Mouse (Mus musculus): Measurements from ENCODE around the gene Itpr1.
"Not testable (repeated sequence)": the region's sequence is repeated elsewhere in the genome, so short reads cannot be mapped to it uniquely, and the experiment has no call there.

Gene Itpr1

DNA sequence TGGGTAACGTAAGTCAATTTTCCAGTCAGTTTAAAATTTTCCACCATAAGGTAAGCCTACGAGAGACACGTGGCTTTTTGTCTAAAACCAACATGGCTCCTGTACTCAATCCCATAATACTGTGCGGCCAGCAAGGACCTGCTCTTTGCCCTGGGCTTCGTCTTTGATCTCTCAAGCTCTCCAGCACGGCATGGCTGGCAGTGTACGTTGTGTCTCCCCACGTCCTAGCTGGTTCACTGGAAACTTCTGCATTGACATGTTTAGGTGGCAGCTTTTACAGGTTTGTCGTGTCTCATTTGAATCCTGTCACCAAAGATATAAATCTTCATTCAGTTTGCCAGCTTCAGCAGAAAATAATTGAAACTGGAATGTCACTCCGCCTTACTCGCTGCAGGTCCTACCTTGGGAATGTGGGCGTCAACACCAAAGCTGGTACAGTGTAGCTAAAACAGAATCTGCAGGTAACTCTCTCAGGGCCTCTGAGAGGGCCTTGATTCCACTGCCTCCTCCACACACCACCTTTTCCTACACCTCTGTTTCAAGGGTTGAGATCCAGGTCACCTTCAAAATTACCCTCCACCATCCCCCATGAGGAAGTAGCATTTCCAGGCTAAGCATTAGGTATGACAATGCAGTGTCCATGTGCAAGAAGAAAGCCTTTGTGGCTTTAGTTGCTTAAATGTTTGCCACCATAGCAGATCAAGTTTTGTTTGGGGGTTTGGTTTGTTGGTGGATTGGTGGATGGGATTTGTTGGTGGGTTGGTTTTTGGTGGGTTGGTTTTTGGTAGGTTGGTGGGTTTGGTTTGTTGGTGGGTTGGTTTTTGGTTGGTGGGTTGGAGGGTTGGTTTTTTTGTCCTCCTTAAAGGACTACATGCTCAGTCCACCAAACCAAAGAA is 339.1 kb downstream of the Itpr1 start:
- no peak for DNase-seq (ENCODE audit: low read depth)

DNA sequence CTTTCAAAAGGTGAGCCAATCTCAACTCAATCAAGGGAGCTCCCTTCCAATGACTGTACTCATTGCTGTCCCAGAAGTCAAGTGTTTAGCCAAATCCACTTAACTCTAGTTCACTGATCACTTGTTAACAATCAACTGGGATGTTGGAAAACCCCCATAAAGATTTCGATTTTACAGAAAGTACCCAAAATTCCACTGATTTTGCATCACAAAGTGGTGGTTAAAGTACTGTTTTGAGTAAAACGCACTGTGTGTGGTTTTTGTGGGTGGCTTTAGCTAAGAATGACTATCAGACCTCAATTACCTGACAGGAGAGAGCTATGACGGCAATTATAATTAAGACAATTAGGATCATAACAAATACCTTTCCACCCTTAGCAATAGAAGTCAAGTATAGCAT is 340.1 kb downstream of the Itpr1 start:
- DNase-seq (ENCODE audit: low read depth): peak; percentile 45

DNA sequence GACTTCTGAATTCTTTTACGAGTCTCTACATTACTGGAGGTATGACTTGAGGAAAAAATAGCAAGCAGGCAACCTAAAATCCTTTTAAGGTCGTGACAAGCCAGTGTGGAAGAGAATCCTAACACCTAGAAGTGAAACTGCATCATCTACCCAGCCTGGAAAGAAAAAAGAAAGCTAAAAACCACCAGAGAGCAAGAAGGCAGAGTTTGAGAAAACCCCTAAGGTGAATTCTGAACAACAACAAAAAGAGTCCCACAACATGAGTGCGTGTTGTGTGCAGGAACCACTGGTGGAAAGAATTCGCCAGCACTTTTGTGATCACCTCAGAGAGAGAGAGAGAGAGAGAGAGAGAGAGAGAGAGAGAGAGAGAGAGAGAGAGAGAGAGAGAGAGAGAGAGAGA is 340.6 kb downstream of the Itpr1 start:
- DNase-seq (ENCODE audit: low read depth): peak; percentile 63

DNA sequence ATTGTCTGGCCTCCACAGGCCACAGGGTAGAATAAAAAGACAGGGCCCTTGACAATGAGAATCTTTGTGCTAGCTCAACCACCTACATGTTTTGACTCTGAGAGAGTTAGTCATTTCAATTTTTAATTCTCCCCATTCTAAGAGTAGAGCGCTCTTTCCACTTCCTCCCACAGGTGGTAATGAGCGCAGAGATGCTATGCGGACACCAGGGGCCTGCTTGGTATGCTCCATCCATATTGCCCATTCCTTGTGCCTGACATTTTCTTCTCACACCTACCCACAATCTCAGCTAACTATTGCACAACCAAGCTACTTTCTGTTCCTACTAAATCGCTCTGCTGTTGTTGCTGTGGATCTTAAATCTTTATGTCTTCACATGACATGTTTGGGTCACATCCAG is 341.5 kb downstream of the Itpr1 start:
- DNase-seq (ENCODE audit: low read depth): no peak

DNA sequence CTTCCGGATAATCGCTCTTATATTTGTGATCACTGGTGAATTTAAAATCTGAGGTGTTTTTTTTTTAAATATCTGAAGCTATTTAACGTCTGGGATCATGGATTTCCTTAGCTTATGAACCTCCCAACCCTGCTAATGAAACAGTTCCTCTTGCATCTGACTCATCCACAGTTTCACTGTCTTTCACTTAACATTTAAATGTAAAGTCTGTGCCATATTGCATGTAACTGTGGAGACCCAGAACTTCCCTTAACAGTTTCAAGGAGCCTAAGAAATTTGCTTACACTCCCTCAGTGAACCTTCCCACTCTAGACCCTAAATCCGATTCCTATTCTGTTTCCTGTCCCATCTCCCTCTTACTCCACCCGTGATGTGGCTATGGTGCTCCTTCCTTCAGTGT is 342.0 kb downstream of the Itpr1 start:
- no peak for DNase-seq (ENCODE audit: low read depth)

DNA sequence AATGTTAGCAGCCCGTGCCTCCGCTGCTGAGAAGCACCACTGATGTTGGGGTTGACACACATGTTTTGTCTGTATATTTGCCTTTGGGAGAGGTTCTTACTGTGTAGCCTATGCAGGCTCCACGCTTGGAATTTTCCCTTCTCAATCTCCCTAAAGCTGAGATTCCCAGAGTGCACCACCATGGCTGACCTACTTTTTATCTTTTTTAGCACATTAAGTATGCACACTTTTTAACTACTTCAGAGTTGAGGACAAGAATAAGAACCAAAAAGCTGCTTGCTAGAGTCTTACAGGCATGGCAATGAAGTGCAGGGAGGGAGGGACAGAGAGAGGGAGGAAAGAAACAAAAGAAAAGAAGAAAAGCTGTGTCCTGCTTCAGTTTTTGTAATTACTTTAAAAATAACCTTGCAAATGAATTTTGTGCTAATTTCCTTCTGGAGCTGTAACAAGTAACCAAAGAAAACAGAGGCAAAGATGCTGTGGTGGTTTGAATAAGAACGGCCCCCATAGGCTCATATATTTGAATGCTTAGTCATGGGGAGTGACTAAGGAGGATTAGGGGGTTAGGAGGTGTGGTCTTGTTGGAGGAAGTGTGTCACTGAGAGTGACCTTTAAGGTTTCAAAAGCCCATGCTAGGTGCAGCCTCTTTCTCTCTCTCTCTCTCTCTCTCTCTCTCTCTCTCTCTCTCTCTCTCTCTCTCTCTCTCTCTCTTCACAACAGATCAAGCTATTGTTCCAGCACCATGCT is 344.9 kb downstream of the Itpr1 start:
- no peak for DNase-seq (ENCODE audit: low read depth)

DNA sequence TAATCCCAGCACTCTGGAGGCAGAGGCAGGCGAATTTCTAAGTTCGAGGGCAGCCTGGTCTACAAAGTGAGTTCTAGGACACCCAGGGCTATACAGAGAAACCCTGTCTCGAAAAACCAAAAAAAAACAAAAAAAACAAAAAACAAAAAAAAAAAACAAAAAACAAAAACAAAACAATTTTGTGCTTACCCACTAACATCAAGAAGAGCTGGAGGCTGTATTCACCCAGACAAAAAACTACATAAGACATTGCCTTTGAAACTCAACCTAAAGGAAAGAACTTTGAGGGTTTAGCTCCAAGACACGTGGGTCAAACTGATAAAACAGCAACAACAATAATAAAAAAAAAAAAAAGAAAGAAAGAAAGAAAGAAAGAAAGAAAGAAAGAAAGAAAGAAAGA is 346.3 kb downstream of the Itpr1 start:
- DNase-seq (ENCODE audit: low read depth): not testable (repeated sequence)

DNA sequence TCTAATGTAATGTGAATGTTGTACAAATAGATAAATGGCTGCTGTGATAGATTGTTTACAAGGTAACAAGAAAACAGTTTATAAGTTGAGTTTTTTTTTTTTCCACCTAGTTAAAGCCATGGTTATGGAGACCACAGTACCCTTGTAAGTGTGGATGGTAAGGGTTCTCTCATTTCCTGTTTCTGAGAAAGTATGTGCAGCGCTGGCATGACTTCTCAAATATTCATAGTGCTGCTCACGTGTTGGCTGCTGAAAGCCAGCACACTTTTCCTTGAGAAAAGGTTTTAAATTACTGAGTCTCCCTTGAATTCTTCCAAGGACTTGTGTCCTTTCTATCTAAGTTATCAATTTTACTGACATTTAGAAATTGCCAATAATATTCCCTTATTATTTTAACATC is 350.1 kb downstream of the Itpr1 start:
- no peak for DNase-seq (ENCODE audit: low read depth)

DNA sequence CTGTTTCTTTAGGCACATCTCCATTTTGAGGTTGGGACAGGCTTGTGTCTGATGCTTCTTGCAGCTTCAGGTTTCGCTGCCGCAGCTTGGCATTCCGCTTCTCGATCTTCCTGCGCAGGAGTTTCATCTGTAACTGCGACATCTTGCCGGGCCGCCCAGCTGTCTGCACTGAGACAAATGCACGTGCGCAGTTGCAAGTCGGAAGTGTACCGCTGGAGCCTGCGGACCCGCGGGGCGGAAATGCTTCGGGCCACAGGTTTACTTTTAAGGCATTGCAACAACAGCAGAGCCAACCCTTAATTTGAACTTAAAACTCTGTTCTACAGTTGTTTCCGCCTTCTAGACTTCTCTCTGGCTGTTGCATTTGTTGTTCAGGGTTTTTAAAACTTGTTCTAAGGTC is 352.6 kb downstream of the Itpr1 start:
- not testable (repeated sequence) for DNase-seq (ENCODE audit: low read depth)

DNA sequence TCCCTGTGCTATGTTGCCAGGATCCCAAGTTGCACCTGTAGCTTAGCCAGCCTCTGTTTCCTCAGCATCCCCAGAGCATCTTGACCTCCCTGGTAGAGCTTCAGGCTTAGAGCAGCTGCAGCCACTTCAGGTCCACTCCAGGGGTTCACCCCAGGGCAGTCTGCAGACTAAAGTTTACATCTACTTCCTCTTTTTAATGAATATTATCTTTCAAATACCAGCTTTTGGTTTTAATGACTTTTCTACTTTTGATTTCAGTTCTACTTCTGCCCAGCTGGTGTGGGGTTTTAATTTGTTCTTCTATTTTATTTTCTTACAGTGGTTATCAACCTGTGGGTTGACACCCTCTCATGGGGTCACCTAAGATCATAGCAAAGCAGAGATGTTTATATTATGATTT is 353.7 kb downstream of the Itpr1 start:
- DNase-seq (ENCODE audit: low read depth): no peak

DNA sequence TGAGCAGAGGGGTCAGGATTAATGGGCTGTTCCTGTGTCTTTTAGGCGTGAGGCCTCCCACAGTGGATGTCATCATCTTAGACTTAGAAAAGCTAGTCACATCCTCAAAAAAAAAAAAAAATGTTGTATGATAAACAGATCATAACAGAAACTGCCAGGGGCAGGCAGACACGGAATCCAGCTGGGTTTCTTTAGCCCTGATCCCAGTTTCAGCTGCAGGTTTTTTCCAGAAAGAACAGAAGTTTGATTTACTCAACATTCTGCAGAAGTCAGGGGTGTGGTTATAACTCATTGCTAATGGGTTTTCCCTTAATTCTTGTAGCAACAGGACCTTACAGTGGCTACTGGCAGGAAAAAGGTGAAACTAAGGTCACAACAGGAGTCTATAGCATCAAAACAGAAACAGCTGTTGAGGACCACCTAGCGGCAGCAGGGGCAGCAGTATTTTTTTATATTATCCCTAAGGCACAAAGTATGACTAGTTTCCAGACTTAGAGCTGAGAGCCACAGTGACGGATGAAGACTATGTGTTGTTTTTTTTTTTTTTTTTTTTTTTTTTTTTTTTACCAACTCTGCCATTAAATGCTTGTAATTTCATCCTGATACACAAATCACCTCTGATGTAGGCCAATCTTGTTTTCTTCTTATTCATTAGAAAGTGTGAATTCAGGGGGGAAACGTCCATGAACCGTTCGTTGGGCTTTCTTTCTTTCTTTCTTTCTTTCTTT is 356.7 kb downstream of the Itpr1 start:
- DNase-seq (ENCODE audit: low read depth): no peak

DNA sequence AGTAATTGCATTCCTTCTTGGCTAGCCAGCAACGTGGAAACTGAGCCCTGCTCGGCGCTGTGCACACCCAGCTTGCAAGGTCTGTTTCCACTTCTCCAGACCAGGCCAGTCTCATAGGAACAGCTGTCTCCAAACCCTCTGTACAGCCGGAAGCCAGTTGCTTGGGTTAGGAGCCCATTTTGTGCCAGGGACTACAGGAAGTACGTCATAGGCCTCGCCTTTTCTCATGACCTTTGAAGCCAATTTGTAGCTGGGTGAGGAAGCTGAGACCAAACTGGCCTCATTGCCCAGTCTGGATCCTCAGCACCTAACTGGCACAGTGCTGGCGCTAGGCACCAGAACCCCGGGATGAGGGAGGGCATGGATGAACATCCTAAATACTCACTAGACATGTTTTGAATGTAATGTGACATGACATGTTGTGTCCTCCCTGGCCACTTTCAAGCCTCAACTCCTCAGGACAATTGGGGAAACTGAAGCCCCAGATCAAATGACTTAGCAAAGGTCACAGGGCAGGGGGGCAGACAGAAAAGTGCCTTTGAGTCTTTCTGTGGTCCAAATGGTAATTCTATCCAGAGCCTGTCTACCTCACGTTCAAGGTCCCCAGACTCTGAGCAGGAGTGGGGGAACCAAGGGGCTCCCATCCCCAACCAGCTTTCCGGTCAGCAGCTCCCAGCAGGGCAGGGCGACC is 357.6 kb downstream of the Itpr1 start:
- DNase-seq (ENCODE audit: low read depth): peak; percentile 55

DNA sequence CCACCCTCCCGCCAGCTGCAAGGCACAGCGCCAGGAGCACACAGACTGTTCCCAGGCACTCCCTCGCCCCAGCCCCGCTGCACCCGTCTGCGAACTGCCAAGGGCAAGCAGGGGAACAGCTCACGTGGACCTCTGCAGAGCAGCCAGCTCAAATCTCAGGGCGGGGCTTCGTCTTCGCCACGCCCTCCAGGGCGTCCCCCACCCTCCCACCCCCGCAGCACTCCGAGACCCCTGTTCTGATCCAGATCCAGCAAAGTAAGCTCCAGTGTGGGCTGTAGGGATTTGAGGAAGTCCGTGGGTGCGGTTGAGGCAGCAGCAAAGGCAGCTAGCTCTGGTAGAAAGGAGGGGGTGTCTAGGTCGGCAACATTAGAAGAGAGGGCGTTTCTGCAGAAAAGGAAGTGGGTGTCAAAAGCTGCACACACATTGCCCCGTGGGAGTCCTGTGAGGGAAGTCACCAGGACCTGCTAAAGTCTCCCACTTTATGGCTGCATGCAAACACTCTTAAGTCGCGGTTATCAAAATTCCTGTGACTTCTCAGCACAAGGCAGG is 358.2 kb downstream of the Itpr1 start:
- peak; percentile 82 for DNase-seq (ENCODE audit: low read depth)

DNA sequence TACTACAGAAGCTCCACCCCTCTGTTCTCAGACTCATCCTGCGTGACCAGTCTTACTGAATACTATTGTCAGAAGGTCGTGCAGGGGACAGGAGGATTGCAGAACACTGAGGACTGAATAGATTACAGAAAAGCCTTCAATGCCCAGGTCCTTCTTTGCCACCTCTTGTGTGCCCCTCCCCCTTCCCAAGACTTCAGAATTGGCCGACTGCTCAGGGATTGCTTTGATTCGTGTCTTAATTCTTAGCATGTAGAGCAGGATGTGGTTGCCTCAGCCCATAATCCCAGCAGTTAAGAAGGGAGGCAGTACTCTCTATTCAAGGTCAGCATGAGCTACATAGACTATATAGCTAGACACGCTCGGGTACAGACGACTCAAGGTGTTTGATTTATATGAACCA is 359.8 kb downstream of the Itpr1 start:
- peak; percentile 58 for DNase-seq (ENCODE audit: low read depth)

DNA sequence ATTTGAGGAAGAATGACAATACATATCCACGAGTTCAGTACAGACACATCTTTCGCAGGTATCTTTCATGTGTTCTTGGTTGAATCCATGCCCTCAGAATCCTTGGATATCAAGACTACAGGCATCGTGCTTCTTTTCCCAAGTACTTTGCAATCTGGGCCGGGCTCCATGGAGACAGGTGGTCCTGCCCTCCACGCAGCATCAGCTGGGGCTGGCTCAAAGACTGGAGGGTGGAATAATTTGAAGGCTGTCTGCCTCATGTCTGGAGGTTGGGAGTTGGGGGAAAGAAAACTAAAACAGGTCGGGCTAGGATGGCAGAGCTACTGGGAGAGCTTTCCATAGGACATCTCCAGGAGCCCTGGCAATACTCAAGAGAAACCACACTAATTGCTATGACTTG is 364.2 kb downstream of the Itpr1 start:
- DNase-seq (ENCODE audit: low read depth): no peak

DNA sequence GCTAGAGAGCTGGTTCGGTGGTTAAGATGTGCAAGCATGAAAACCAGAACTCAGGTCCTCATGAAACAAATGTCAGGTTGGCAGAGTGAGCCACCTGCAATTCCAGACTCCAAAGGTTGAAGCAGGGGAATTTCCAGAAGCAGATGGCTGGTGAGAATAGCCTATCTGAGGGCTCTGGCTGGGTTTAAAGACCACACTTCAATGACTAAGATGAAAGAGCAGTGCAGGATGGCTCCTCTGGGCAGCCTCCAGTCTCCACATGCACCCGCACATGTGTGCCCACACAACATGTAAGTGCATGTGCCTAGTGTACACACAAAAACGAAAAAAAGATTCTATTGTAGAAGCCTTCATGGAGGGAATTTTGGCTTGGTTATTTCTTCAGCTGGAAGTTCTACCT is 375.5 kb downstream of the Itpr1 start:
- DNase-seq (ENCODE audit: low read depth): no peak

DNA sequence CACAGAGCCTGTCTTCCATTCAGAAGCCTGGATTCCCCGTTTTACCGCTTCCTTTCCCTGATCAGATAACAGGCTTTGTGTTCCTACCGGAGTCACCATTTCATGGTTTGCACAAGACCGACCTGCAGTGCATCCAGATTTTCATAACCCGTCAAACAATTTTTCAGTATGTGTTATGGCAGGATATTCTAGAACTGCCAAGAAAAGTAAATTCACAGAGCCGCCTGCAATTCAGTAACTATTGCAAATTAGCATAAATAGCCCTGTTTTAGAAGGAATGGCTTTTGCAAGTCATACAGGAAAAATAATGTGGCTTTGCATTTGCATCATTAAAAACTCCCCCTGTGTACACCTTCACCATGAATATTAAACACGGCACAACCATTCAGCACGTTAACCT is 379.3 kb downstream of the Itpr1 start:
- DNase-seq (ENCODE audit: low read depth): no peak

DNA sequence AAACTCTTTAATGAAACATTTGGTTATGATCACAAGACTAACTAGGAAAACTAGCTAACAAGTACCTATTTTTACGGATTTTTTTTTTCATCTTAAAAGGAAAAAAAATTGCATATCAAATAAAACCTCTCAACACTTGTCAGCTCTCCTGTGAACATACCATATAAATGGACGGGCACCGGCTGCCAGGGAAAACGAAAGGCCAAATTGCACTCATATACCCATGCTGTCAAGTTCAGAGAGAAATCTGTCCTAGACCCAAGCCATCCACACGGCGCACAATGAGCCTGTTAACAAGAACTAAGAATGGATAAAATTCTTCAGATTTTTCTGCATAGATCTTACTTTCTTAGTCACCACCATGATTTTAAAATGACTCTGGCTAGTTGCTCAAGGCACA is 379.7 kb downstream of the Itpr1 start:
- DNase-seq (ENCODE audit: low read depth): no peak

DNA sequence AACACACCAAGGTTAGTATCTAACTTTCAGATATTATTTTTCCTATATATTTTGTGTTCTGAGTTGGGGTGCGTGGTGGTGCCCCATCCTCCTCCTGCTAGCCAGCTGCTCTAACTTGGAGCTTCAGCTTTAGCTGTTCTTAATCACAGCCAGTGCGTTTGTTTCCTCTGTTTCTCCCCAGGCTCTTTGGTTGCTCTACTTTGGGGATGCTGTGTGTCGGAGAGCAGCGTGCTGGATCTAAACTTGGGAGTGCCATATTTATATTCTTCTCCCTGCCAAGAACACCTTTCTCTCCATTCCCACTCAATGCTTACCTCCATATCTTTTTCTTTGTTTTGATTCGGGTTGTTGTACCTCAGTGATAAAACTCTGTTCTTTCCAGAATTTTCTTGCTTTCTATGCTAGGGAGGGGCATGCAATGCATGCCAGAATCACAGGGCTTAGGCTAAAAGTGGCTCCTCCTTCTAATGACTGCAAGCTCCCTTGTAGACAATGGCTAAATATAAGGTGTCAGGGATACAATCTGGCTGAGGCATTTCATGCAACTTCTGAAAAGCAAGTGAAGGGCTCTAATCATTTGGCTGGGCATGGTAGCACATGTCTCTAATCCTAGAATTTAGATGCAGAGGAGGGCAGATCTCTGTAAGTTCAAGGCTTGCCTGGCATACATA is 381.4 kb downstream of the Itpr1 start:
- no peak for DNase-seq (ENCODE audit: low read depth)

DNA sequence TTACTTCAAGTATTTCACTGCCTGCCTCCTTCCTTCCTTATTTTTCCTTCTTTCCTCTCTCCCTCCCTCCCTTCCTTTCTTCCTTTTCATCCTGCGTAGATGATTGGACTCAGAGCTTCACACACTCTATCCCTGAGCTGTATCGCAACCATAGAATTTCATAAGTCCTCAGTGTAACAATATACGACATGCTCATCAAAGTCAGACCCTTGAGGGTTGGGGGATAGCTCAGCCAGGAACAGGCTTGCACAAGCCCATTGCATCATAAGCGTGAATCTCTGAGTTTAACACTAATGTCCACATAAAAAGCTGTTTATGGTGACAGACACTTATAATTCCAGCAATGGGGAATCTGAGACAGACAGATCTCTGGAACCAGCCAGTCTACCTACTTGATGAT is 385.8 kb downstream of the Itpr1 start:
- no peak for DNase-seq (ENCODE audit: low read depth)

DNA sequence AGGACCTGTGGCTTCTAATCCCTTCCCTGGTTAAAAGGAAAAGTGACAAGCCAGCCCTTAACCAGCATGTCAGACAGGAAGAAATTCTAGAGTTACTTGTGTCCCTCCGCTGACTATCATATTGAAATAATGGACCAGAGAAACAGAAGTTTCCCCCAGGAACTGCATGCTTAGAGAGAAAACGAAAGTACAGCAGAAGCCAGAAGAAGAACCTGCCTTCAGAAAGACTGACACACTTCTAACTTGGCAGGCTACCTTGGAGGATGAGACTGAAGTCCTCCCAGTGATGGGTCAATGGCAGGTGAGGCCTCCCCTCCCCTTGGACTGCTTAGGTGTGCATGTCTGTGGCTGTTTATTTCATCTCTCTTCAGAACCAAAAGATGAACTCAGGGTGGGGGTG is 386.4 kb downstream of the Itpr1 start:
- DNase-seq (ENCODE audit: low read depth): no peak

Measured in naive thymus-derived CD4-positive, alpha-beta T cell, adult 2 months (primary cell).